Mouse (Mus musculus): ENCODE measurements around the gene Bpgm. TPM values are rescaled to one million over a fixed set of nuclear protein-coding genes. Genes with fewer than 3 reads are reported as not detected.
A peak's percentile ranks its signal among the peaks of the same experiment; 100 is the strongest.

The Bpgm gene
- polyA plus RNA-seq (2014; fragmentation: Nextera tagmentation; extraction: Ambion mirVana), result 57.6 and 58.8 TPM in 2 replicates

GRCm38 (mm10) chr6:34475974-34476794, at the start of gene Bpgm:
Gene Bpgm, plus strand, starts transcription at chr6:34476207.
- peak within 1 kb of the TSS; percentile 67 for H3K27ac ChIP-seq (ENCODE audit: low read depth, low read length)
- peak within 1 kb of the TSS; percentile 87 for H3K9ac ChIP-seq (ENCODE audit: low read depth, low read length)
- WGBS (ENCODE audit: insufficient replicate concordance), result under 1% methylated on average over 35 of the region's 35 CpGs
- peaks cover 12% of the 10 kb centered on the region for H3K4me1 ChIP-seq (ENCODE audit: control insufficient read depth, insufficient read depth, low read length)
- no peaks in the 10 kb centered on the region for H3K9me3 ChIP-seq (replicated peaks; ENCODE audit: control insufficient read depth, low read length)
- H3K27me3 ChIP-seq (ENCODE audit: control insufficient read depth, insufficient read depth, low read length), result no peaks in the 10 kb centered on the region
- H3K4me3 ChIP-seq (ENCODE audit: low read depth, low read length), result peak within 1 kb of the TSS; percentile 78
- peak; percentile 96 for ATAC-seq (replicated peaks; ENCODE audit: insufficient number of reproducible peaks, low FRiP score, low TSS enrichment)
- peak within 1 kb of the TSS; percentile 83 for H3K4me2 ChIP-seq
- H3K36me3 ChIP-seq (ENCODE audit: control insufficient read depth, insufficient read depth, low read length), result no peaks in the 10 kb centered on the region

- H3K4me1 ChIP-seq (ENCODE audit: control insufficient read depth, insufficient read depth, low read length), result no peaks in the 10 kb centered on the region
- 62% methylated on average over 2 of the region's 2 CpGs for WGBS (ENCODE audit: insufficient replicate concordance)
- no peaks in the 10 kb centered on the region for H3K9me3 ChIP-seq (replicated peaks; ENCODE audit: control insufficient read depth, low read length)
- H3K4me3 ChIP-seq (ENCODE audit: low read depth, low read length), result no peak overlapping the region
- ATAC-seq (replicated peaks; ENCODE audit: insufficient number of reproducible peaks, low FRiP score, low TSS enrichment), result no peak
- no peaks in the 10 kb centered on the region for H3K36me3 ChIP-seq (ENCODE audit: control insufficient read depth, insufficient read depth, low read length)
- no peak overlapping the region for H3K4me2 ChIP-seq
- H3K9ac ChIP-seq (ENCODE audit: low read depth, low read length), result no peak overlapping the region
- no peaks in the 10 kb centered on the region for H3K27me3 ChIP-seq (ENCODE audit: control insufficient read depth, insufficient read depth, low read length)
- H3K27ac ChIP-seq (ENCODE audit: low read depth, low read length), result no peak overlapping the region
Observed at GRCm38 (mm10) chr6:34439006-34439405, 37.0 kb upstream of the Bpgm start.

DNA sequence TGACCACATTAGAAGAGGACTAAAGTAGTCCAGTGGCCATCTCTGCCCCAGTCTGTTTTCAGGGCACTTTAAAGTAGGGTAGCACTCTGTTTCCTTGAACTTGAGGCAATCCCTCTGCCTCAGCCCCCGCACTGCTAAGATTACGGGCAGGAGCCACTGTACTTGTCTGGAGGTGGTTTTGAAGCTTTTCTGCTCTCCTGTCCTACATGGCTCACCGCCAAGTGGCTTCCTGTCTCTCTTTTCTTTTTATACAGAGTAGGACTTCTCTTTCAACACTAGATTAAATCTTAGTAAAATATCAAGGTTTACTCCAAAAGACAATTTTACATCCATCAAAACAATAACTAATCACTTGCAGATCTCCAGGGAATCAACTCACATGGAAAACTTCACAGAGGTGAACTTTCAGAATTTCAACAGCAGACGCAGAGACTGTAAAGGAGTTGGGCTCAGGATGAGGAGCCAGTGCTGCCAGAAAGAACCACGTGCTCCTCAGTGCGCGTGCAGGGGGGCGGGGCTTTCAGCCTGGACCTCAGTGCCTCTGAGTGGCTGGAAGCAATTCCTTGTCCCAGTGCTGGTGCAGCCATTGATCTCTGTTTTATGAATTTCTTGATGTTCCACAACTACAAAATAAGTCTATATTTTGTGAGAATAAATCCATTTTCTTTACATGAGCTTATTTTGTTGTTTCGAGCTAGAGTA, 34.3 kb upstream of the Bpgm start:
- Histone ChIP-seq H3K36me3 (ENCODE audit: control insufficient read depth, insufficient read depth, low read length) (no peaks in the 10 kb centered on the region), H3K9me3 (replicated peaks; ENCODE audit: control insufficient read depth, low read length) (no peaks in the 10 kb centered on the region), H3K4me2 (no peak overlapping the region), H3K27me3 (ENCODE audit: control insufficient read depth, insufficient read depth, low read length) (no peaks in the 10 kb centered on the region), H3K9ac (ENCODE audit: low read depth, low read length) (no peak overlapping the region), H3K4me3 (ENCODE audit: low read depth, low read length) (no peak overlapping the region), H3K27ac (ENCODE audit: low read depth, low read length) (no peak overlapping the region), H3K4me1 (ENCODE audit: control insufficient read depth, insufficient read depth, low read length) (no peaks in the 10 kb centered on the region)
- no peak for ATAC-seq (replicated peaks; ENCODE audit: insufficient number of reproducible peaks, low FRiP score, low TSS enrichment)
- WGBS (ENCODE audit: insufficient replicate concordance), result 64% methylated on average over 9 of the region's 9 CpGs

DNA sequence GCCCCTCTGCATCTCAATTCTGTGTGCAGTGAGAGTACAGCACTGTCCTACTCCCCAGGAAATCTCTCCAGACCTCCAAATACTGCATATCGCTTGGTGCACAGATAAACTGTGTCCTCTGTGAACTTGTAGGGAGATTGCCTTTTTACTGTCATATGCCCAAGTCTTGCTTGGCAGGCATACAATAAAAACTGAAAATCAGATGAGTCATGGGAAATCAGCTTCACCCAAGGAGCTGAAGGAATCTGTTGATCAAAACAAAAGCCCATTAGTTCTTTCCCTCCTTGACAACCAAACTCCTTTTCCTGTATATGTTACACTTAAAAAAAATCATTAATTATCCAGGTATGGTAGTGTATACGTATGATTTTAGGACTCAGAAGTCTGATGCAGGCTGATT, 32.2 kb upstream of the Bpgm start:
- no peak overlapping the region for H3K4me3 ChIP-seq (ENCODE audit: low read depth, low read length)
- no peaks in the 10 kb centered on the region for H3K4me1 ChIP-seq (ENCODE audit: control insufficient read depth, insufficient read depth, low read length)
- H3K27me3 ChIP-seq (ENCODE audit: control insufficient read depth, insufficient read depth, low read length), result no peaks in the 10 kb centered on the region
- 64% methylated on average over 2 of the region's 2 CpGs for WGBS (ENCODE audit: insufficient replicate concordance)
- H3K9me3 ChIP-seq (replicated peaks; ENCODE audit: control insufficient read depth, low read length), result no peaks in the 10 kb centered on the region
- H3K36me3 ChIP-seq (ENCODE audit: control insufficient read depth, insufficient read depth, low read length), result no peaks in the 10 kb centered on the region
- ATAC-seq (replicated peaks; ENCODE audit: insufficient number of reproducible peaks, low FRiP score, low TSS enrichment), result no peak
- no peak overlapping the region for H3K9ac ChIP-seq (ENCODE audit: low read depth, low read length)
- H3K4me2 ChIP-seq, result no peak overlapping the region
- H3K27ac ChIP-seq (ENCODE audit: low read depth, low read length), result no peak overlapping the region

DNA sequence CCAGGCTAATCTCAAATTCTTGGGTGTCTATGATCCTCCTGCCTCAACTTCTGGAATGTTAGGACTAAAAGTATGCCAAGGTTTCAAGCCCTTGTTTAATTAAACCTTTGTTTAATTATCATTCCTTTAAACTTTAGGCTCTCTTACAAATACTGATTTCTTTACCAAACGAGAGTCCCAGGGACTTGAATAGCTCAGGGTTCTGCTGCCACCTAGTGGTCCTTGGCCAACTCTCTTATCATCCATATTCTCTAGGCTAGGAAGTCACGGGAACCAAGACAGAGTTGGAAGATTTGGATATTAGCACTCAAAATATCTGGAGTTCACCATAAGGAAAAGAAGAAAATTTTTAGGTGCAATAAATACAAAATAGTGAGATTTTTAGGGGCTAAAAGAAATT, 28.0 kb upstream of the Bpgm start:
- H3K9ac ChIP-seq (ENCODE audit: low read depth, low read length), result no peak overlapping the region
- ATAC-seq (replicated peaks; ENCODE audit: insufficient number of reproducible peaks, low FRiP score, low TSS enrichment), result no peak
- H3K4me2 ChIP-seq, result no peak overlapping the region
- H3K36me3 ChIP-seq (ENCODE audit: control insufficient read depth, insufficient read depth, low read length), result no peaks in the 10 kb centered on the region
- H3K27me3 ChIP-seq (ENCODE audit: control insufficient read depth, insufficient read depth, low read length), result no peaks in the 10 kb centered on the region
- H3K4me1 ChIP-seq (ENCODE audit: control insufficient read depth, insufficient read depth, low read length), result no peaks in the 10 kb centered on the region
- H3K27ac ChIP-seq (ENCODE audit: low read depth, low read length), result no peak overlapping the region
- H3K9me3 ChIP-seq (replicated peaks; ENCODE audit: control insufficient read depth, low read length), result no peaks in the 10 kb centered on the region
- H3K4me3 ChIP-seq (ENCODE audit: low read depth, low read length), result no peak overlapping the region
- WGBS (ENCODE audit: insufficient replicate concordance), result 5% methylated on average over 2 of the region's 2 CpGs

- no peak overlapping the region for H3K4me2 ChIP-seq
- H3K36me3 ChIP-seq (ENCODE audit: control insufficient read depth, insufficient read depth, low read length), result no peaks in the 10 kb centered on the region
- H3K27ac ChIP-seq (ENCODE audit: low read depth, low read length), result no peak overlapping the region
- ATAC-seq (replicated peaks; ENCODE audit: insufficient number of reproducible peaks, low FRiP score, low TSS enrichment), result no peak
- 58% methylated on average over 1 of the region's 1 CpGs for WGBS (ENCODE audit: insufficient replicate concordance)
- no peak overlapping the region for H3K4me3 ChIP-seq (ENCODE audit: low read depth, low read length)
- no peaks in the 10 kb centered on the region for H3K4me1 ChIP-seq (ENCODE audit: control insufficient read depth, insufficient read depth, low read length)
- H3K9me3 ChIP-seq (replicated peaks; ENCODE audit: control insufficient read depth, low read length), result no peaks in the 10 kb centered on the region
- no peaks in the 10 kb centered on the region for H3K27me3 ChIP-seq (ENCODE audit: control insufficient read depth, insufficient read depth, low read length)
- no peak overlapping the region for H3K9ac ChIP-seq (ENCODE audit: low read depth, low read length)
Observed at GRCm38 (mm10) chr6:34448696-34449095, 27.3 kb upstream of the Bpgm start.

GRCm38 (mm10) chr6:34452963-34453770, 22.8 kb upstream of the Bpgm start:
- no peaks in the 10 kb centered on the region for H3K36me3 ChIP-seq (ENCODE audit: control insufficient read depth, insufficient read depth, low read length)
- H3K4me3 ChIP-seq (ENCODE audit: low read depth, low read length), result no peak overlapping the region
- no peak overlapping the region for H3K4me2 ChIP-seq
- 54% methylated on average over 7 of the region's 7 CpGs for WGBS (ENCODE audit: insufficient replicate concordance)
- H3K27ac ChIP-seq (ENCODE audit: low read depth, low read length), result no peak overlapping the region
- no peaks in the 10 kb centered on the region for H3K27me3 ChIP-seq (ENCODE audit: control insufficient read depth, insufficient read depth, low read length)
- H3K9ac ChIP-seq (ENCODE audit: low read depth, low read length), result no peak overlapping the region
- no peaks in the 10 kb centered on the region for H3K4me1 ChIP-seq (ENCODE audit: control insufficient read depth, insufficient read depth, low read length)
- no peak for ATAC-seq (replicated peaks; ENCODE audit: insufficient number of reproducible peaks, low FRiP score, low TSS enrichment)
- H3K9me3 ChIP-seq (replicated peaks; ENCODE audit: control insufficient read depth, low read length), result no peaks in the 10 kb centered on the region

- Histone ChIP-seq H3K4me2 (no peak overlapping the region), H3K27me3 (ENCODE audit: control insufficient read depth, insufficient read depth, low read length) (no peaks in the 10 kb centered on the region), H3K36me3 (ENCODE audit: control insufficient read depth, insufficient read depth, low read length) (no peaks in the 10 kb centered on the region), H3K27ac (ENCODE audit: low read depth, low read length) (no peak overlapping the region), H3K4me3 (ENCODE audit: low read depth, low read length) (no peak overlapping the region), H3K4me1 (ENCODE audit: control insufficient read depth, insufficient read depth, low read length) (no peaks in the 10 kb centered on the region), H3K9me3 (replicated peaks; ENCODE audit: control insufficient read depth, low read length) (no peaks in the 10 kb centered on the region), H3K9ac (ENCODE audit: low read depth, low read length) (no peak overlapping the region)
- ATAC-seq (replicated peaks; ENCODE audit: insufficient number of reproducible peaks, low FRiP score, low TSS enrichment), result no peak
Observed at GRCm38 (mm10) chr6:34459456-34459855, 16.6 kb upstream of the Bpgm start.
